Mouse (Mus musculus): ENCODE results near the gene Rbm42. TPM values are rescaled to one million over a fixed set of nuclear protein-coding genes. Genes with fewer than 3 reads are reported as not detected.
A peak's percentile ranks its signal among the peaks of the same experiment; 100 is the strongest.

The Rbm42 gene
- total RNA-seq, 2 experiments from 2014 or later = 72.4 to 76.0 TPM

DNA sequence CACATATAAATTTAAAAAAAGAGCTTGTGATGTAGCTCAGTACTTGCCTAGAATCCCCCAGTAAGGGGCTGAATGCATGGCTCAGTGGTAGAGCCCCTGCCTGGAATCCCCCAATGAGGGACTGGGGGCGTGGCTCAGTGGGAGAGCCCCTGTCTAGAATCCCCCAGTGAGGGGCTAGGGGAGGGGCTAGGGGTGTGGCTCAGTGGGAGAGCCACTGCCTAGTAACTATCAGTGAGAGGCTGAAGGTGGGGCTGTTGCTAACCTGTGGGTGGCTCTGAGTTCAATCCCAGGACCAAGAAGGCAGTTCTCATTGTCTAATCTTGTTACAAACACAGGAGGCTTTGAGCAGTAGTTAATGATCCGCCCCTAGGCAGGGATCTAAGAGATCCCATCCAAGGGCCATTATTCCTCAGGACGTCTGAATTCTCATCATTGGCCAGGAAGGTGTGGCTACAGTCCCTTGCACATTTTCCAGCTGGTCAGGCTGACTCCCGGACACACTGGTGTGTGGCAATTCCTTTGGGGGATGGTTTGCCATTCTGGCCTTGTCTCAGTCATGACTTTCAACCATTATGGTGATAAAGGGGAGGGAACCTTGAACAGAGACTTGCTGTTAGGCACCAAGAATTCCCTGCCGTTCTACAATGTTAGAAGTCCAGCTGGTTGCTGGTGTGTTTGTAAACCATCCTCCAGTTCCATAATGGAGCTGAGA lies 34.9 kb downstream of the Rbm42 start:
- no peak for DNase-seq

DNA sequence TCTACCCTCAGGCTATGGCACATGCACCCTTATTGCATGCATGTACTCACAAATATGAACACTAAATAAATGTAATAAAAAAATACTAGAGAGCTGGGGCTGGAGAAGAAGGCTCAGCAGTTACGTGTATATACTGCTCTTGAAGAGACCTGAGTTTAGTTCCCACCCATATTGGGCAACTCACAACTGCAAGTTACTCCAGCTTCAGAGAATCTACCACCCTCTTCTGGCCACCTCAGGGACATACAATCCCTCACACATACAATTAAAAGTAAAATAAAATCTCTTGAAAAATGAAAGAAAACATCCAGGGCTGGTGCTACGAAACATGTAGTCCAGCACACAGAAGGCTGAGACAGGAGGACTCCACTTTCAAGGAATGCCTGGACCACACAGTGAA lies 35.7 kb downstream of the Rbm42 start:
- DNase-seq = no peak

DNA sequence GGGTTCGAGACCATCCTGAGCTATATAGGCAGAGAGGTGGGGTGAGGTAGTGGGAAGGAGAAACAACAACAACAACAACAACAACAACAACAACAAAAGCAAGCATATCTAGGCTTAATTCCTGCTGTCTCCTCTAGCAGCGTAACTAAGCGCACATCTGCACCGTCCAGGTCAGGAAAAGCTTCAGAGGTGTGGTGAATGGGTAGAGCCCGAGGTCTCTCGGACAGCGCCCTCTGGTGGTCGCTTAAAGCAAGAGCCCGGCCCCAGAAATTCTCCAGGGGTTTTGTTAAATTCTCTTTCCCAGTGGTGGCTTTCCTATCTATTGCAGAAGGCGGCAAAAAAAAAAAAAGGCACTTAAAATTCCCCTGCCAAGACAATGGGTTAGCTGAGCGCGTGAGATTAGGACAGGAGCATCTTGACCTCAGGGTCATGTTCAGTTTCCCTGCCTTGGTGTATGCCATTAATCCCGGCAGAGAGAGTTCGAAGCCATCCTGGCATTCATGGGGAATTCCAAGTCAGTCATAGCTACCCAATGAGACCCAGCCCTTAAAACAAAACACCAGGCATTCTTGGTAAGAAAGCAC lies 36.5 kb downstream of the Rbm42 start:
- peak; percentile 18 to 32 for DNase-seq

DNA sequence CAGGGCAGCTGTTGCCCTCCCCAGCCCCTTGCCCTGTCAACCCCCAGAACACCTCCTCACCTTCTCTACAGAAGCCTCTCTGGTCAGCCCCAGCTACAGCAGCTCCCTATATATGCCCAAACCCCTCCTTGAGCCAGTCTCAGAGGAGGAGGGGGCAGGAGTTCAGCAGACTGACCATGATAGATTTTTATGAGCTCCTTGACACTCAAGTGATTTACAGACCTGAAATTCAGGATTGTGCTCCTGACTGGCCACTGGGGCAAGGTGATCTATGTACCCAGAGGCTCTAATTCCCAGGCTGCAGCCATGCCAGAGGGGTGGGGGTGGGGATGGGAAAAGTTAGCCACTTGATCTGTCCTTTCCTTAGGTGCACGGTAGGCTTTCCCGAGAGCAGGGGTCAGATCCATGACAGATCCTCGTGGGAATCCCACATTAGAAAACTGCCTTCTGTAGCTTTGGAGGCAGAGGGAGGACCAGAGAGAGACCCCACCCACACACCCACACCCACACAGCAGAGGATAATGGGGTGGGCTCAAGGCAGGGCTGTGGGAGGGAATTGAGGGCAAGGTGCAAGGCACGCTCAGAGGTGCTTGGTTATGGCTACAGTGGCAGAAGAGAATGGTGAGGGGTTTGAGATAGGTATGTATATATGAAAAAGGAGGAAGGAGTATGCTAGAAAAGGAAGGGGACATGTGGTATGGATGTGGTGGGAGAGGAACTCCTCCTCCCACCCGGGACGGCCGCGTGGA lies 37.3 kb downstream of the Rbm42 start, which contains the start of gene Upk1a:
Upk1a (minus strand) TSS at position 194 of the 749 bp plus-strand sequence.
- DNase-seq = no peak

DNA sequence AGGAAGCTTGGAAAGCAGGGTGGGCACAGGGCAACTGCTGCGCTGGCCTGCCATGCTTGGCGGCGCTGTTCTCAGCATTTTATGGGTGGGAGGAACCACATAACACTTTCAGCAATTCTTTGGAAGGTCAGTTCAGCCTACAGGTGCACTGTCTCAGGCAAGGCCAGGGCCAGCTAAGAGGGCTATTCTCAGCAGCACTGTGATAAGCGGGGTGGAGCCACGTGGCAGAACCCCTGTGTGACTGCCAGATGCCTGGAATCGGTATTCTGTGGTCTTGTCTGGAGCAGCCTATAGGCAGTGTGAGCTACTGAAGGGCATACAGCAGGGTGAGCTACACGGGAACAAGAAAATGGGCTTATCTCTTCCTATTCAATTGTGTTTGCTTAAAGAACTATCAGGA lies 40.1 kb downstream of the Rbm42 start:
- DNase-seq = no peak

DNA sequence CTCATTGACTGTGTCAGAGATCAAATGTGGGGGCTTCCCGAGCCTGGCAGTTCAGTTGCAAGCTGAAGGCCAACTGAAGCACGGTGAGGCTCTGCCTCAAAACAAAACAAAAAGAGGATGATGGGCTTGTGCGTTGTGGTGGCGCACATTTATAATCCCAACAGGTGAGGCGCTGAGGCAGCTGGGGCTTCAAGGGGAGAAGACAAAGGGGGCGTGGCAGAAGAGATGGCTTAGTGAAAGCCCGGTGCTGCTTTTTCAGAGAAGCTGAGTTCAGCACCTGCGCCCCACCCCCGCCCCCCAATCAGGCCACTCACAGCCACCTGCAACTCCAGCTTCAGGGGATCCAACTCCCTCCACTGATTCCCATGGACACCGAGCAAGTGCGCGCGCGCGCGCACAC lies 41.6 kb downstream of the Rbm42 start:
- no peak for DNase-seq

DNA sequence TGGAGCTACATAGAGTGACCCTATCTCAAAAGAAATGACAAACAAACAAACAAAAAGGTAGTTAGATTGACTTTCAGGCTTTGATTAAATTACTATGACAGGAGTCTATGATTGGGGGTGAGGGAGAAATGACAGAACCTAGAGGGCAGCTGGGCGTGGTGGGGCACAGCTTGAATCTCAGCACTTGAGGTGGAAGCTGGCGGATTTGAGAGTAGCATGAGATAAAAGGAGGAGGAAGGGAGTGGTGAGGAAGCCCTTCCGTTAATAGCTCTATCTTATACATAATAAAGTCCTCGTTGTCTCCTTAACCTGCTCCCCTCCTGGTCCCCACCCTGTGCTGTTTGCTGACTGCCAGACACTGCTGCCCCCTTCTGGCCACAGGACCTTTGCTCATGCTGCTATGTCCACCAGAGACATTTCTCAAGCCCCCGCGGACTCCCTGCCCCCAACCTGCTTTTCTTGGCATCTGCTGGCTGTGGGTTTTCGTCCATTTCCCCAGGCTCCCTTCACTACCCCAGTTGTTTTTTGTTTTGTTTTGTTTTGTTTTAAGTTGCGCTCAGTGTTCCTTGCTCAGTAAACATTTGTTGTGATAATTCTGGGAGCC lies 42.3 kb downstream of the Rbm42 start:
- DNase-seq = no peak

DNA sequence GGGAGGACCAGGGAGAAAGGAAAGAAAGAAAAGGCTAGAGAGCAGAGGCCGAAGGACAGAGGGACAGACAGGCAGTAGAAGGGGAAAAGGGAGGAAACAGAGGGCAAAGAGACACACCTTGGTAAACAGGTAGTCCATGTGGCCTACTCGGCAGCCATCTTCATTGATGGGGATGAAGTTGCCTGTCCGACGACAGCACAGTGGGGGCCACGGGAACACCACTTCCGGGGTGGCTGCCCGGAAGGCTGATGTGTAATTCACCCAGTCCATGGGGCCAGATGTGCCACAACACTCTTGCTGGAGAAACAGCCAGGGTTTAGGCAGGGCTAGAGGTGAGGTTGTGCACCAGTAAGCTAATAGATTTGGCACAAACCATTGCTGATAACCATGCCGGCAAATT lies 45.2 kb downstream of the Rbm42 start:
- no peak for DNase-seq

DNA sequence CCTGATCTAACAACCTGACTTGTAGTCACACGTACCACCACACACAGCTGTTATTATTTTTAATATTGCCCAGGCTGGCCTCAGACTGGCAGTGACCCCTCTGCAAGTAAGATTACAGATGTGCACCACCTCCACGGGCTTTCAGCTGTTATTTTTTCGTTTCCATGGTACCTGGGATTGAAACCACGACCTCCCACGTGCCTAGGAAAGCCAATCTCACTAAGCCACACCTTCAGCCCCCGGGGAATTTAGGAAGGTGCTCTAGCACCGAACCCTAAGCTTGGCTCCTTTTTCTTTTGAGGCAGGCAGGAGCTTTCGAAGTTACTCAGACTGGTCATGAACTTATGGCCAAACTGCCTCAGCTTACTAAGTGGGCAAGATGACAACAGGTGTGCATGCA lies 45.7 kb downstream of the Rbm42 start:
- DNase-seq = no peak

DNA sequence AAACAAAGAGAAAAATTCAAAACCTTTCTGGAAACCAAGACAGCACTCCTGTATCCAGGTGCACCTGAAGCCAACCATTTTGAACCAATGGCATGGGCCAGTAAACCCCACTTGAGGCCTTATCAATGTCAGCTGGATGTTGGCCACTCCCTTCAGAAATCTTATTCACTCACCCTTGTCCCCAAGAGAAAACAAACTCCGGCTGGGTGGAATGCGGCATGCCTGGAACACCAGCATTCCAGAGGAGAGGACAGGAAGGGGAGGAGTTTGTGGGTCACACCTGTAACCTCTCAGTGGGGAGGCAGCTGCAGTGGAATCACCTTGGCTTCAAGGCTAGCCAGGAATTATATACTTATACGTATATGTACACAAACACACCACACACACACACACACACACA lies 47.5 kb downstream of the Rbm42 start:
- DNase-seq = no peak

DNA sequence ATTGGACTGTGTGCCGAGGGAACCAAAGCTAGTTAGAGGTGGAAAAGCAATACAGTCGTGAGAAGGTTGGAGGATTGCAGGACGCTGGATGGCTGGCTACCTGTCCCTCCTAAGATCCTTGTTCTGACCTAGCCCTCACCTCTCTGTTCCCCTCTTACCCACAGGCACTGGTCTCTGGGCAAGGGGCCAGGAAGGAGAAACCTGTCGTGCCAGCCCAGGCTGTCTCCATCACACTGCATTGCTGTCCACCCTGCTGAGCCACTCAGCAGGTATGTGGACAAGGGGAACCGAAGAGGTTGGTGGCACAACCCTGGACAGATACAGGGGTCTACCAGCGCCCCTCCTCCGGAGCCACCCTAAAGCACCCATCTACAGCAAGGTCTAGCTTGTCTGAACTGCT lies 49.5 kb downstream of the Rbm42 start:
- no peak for DNase-seq

DNA sequence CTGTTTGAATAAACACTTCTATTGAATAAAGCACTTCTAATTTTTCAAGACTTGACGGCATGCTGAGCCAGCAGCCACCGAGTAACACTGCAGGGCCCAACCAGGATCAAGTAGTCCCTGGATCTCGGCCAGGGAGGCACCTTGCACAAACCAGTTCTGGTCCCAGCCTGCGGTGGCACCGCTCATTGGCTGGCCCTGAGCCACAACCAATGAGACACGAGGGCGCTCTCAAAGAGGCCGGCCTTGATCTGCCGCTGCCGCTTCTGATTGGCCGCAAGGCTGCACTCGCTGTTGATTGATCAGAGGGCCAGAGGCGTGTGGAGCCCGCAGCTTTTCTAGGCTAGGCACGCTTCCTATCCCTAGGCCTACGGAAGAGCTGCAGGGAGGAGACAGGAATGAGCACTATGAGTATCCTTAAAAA lies 50.2 kb downstream of the Rbm42 start:
- peak; percentile 89 to 92 for DNase-seq

DNA sequence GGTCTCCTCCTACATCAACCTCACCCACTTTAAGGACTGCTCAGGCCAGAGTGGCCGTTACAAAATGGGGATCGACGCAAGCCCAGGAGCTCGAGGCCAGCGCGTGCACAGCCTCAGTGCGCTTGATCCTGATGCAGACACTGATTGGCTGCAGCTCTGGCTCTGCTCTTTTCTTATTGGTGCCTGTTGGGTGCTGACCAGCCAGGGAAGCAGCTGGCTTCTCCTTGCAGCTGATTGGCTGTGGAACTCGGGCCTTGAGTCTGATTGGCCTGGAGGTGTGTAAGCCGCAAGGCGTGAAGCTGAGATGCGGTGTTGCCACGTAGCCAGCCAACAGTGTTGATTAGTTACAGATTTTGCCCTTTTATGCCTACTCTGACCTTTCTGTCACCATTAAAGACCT lies 51.3 kb downstream of the Rbm42 start, which contains the start of gene Zbtb32:
Zbtb32 (minus strand) TSS at position 124 of the 400 bp plus-strand sequence.
- DNase-seq = no peak

DNA sequence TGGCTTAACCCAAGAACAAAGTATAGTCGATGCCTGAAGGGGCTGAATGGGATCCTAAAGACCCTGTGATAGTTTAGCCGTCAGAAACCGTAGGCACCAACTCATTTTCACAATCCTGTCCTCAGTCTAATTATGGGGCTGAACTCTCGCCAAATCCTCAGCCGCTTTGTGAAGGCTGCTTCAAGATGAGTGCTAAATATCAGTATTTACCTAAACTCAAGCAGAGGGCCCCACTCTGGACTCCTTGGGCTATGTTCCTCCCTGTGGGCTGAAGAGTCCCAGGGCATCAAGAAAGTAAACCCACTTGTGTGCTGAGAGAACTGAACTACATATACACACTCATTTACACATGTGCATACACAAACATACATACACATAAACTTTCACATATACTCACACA lies 53.3 kb downstream of the Rbm42 start:
- DNase-seq = no peak

DNA sequence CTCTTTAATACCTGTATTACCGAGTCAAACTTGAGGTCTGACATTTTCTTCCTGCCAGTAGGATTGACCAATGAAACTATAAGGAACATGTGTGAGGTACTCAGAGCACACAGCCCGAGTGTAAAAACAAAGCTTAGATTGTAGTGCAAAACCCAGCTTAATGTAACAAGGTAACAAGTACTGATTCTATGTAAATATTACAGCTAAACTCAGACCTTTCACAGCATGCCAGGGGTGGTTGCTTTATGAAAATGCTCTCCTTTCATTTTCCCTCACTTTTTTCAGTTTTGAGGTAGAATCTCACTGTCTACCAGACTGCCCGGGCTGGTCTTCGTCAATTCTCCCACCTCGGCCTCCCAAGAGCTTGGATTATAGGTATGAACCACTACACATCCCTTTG lies 54.0 kb downstream of the Rbm42 start:
- DNase-seq = no peak

DNA sequence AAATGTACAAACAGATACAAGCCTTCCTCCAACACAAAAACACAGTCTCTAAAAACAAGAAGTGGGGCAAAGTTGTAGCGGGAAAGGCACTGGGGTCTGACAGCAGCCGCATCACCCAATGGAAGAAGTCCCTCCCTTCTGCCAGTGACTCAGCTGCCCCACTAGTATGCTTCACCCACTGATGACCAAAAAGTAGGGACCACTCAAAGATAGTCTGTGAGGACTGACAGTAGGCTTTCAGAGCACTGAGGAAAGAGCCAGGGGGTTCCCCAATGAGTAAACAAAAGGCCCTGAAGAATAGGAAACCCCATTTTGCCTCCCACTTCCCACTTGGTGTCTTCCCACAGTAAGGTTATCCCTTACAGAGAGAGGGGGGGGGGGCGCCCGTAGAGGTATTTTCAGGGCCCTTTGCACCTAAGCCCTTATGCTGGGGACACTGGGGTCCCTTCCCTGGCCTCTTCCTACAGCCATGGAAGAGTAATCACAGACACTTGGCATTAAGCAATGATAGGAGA lies 55.5 kb downstream of the Rbm42 start:
- DNase-seq = no peak

DNA sequence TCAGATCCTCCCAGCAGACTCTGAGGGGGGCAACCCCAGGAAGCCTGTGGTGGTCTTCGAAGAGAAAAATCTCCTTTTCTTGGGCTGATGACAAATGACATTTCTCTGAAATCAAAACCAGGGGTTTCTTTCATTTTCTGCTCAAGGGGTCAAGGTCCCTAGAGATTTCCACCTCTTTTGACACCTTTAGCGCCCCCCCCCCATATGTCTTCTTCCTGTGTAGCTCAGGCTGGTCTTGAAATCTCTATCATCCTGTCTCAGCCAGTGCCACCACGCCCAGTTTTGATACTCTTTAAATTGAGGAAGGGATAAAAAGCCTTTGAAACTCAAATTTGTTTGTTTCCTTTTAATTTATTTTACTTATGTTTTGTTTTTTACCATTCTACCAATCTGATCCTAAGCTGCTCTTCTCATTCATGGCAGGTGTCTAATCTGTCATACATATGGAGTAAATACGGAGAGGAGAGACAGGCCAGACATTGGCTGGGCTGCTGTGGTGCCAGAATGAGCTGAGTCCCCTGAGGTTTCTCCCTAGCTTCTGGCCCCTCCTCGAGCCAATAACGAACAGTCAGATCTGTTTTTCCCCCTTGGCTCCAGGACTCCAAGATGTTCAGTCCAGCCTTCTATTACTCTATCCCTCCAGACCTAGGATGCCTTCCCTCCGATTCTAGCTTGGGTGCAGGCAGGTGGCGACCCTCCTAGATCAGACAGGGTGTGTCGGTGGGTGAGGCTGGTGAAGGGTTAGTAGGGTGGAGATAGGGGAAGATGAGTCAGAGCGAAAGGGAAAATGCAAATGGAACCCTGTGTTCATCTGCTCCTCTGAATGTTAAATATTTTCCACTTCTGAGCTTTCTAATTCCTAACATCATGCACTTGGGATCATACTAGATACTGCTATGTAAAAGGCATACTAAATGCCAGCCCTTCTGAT lies 56.3 kb downstream of the Rbm42 start:
- no peak for DNase-seq

DNA sequence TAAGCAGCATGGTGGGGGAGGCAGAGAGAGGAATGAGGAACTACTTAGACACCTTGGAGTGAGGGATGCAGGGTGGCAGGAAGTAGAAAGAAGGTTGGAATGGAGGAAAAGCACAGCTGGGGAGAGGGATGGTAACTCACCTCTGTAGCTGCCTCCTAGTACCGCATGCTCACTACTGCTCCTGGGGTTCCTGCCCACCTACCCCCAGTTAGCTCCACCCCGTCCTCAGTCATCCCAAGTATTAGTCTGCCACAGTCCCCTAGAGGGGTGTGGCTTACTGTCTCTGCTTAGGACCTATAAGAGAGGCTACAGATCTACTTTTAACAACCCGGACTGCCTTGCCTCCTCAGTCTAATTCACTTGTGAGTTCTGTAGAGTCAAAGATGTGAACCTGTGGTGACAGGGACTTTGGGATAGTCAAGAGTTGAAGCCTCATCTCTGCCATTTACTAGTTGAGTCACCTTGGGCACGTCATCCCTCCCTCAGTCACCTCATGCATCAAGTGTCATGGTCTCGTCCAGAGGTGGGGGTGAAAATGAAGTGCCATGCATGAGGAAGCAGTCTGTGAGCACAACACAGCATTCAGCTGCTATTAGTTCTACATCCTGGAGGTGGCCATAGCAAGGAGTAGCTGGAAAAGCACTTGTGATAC lies 57.2 kb downstream of the Rbm42 start:
- no peak for DNase-seq

DNA sequence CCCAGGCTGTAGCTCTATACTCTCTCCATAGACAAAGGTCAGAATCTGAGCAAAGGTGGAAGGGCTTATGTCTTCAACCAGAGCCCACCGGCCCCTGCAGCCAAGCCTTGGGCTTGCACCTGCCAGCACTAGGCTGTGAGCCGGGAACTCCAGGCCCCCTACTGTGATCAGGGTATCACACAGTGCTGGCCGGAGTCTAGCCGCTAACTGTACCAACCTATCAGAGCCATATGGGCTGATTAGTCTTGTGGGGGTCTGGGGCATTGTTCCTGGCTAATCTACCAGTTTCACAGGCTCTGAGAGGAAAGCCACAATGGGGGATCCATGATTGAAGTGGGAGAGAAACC lies 58.5 kb downstream of the Rbm42 start:
- DNase-seq = no peak
